Mouse (Mus musculus): ENCODE measurements around the gene Atat1.
A peak's percentile ranks its signal among the peaks of the same experiment; 100 is the strongest.

The Atat1 gene

GRCm38 (mm10) chr17:35873774-35874519 is 35.9 kb downstream of the Atat1 start:
- DNase-seq (ENCODE audit: low read depth, low spot score) = peak; percentile 91

DNA sequence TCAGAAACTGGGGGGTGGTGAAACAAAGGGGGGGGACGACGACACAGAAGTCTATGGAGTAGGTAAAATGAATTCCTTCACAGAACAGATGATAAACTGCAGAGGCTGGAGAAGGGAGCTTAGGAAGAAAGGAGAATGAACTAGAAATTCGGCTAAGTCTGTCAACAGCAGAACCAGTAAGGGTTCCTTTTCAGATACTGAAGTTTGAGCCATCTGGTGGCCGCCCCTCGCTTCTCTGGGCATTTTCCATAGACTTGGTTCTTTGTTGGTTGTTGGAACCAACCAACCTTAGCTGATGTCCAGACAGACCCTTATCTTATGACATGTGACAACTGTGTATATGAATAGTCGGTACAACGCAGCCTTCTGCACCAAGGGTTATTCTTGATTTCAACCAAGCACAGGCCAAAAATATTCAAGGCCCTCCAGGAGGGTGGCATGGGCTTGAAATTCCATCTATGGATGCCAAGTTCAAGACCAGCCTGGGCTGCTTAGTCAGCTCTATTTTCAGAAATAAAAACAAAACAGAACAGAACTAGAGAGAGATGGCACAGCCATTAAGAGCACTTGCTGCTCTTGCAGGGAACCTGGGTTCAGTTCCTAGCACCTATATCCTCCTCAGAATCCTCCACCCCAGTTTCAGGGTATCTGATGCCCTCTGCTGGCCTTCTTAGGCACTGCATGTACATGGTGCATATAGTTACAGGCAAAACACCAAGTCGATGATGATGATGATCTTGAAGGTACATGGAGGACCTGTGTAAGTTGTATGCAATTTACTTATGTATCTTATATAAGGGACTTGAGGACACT is 38.8 kb downstream of the Atat1 start:
- DNase-seq (ENCODE audit: low read depth, low spot score) = peak; percentile 82

DNA sequence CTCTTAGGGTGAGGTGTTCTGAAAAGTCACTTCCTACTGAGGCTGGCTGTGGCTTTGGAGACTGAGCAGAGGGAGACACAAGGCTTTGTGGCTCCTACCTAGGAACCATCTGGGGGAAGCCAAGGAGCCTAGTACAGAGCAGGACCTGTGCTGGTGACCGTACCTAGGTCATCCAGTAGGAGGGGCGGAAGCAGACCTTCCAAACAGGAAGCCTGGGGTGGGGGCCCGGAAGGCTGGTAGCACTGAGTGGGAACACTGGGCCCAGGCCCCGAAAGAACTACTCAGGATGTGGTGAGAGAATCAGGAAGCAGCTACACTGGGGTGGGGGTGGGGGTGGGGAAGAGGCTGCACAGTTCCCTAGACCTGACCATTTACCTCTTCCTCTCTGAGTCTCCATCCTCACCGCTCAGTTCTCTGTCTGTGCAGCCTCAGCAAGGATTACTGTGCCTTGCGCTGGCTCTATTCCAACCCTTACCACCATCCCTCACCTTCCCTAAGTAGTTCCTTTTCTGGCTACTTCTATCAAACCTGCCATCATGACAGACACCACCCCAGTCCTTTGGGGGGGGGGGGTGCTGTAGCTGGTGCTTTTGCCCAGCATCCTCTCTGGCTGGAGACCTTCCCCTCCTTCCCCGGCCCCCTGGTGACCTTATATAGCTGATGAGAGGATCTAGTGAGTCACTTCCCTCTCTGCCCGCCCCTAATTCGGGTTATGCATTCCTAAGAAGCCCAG is 39.6 kb downstream of the Atat1 start:
- DNase-seq (ENCODE audit: low read depth, low spot score) = peak; percentile 77

DNA sequence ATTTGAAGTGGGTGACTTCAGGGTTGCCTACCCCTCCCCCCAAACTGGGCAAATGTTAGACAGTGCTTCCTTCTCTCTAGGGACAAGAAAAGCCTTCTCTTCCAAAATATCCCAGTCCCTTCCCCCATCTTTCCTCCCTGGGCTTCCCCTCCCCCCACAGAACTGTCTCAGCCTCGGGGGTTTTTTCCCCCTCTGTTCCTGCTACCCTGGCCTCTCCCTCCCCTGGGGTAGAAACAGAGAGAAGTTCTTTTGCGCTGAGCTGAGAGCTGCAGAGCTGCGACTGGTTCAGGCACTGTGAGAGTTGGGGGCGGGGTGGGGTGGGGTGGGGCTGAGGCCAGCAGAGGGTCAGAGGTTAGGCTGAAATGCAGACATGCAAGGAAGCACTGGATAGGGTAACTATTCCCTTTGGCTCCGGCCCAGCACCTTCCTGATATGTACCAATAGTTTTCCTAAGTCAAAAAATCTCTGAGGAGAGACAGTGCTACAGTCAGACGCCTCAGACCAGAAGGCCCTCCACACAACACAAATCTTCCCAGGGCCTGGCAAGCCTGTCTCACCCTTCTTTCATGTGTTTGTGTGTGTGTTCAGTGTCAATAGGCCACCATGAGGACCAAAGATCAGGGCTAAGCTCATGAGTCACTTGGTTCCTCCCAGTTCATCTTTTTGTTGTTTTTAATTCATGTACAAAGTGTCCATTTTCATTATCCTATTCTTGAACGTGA is 40.4 kb downstream of the Atat1 start:
- DNase-seq (ENCODE audit: low read depth, low spot score) = peak; percentile 83

- no peak for DNase-seq (ENCODE audit: low read depth, low spot score)
These were observed 40.9 kb downstream of the Atat1 start for GRCm38 (mm10) chr17:35868961-35869345.

- no peak for DNase-seq (ENCODE audit: low read depth, low spot score)
These were observed 41.6 kb downstream of the Atat1 start for GRCm38 (mm10) chr17:35868165-35868820.

- DNase-seq (ENCODE audit: low read depth, low spot score) = peak; percentile 42
These were observed 42.7 kb downstream of the Atat1 start for GRCm38 (mm10) chr17:35866911-35867890.

- DNase-seq (ENCODE audit: low read depth, low spot score) = peak; percentile 70
These were observed 43.5 kb downstream of the Atat1 start for GRCm38 (mm10) chr17:35866281-35866831.

DNA sequence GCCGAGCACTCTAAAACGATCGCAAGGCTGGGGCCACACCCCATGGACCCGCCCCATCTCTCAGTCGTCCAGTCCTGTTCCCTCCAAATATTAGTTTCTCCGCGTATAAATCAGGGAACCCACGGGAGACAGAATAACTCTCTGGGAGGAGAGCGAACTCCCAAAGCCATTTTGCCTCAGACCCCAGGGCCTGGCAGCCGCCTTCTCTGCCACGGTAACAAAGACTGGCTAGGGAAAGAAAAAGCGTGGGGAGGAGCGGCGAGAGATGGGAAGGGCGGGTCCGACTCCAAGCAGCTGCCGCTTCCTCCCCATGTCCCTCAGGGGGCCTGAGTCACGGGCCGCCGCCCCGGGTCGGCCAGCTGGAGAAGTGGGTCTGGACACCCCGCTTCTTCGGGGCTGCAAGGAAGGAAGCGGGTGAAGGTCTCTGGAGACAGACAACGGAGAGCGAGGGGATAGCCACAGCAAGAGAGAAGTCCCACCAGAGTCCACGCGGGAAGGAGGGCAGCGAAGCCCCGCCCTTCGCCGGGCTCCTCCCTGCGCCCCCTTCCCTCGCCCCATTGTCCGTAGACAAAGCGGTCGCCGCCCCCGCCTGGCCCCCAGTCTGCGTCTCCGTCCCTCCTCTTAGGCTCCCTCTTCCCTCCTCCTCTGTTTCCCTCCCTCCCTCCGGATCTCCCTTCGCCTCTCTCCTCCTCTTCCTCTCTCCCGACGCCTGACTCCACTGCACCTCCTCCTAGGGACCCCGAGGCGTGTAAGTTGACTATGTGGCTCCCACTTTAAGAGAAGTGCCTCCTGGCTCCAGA is 44.2 kb downstream of the Atat1 start, which contains the start of gene Ppp1r18:
Gene Ppp1r18, plus strand, starts transcription at position 113 of the 800 bp plus-strand sequence.
- peak; percentile 68 for DNase-seq (ENCODE audit: low read depth, low spot score)

DNA sequence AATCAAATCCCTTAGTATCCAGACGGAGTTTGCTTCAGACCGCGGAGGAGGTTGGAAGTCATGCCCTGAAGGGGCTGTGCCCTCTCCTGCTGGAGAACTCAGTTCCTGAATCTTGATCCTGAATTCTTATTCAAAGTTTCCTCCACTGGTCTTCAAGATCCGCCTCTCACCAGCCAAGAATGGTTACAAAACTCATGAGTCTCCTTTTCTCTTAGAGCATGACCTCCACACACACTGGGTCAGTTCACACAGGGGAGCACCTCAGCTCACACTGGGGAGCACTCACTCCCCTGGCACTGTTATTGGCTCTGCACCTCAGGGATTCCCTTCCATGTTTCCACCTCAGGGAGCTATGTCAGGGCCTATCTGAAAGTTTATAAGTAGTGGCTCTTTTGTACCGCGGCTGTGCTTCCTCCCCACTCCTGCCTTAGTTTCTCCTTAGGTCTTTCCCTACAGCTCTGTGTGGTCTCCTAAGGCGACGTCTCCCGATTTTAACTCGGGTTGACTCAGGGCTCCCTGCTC is 45.0 kb downstream of the Atat1 start:
- peak; percentile 49 for DNase-seq (ENCODE audit: low read depth, low spot score)

GRCm38 (mm10) chr17:35861198-35861857 is 48.5 kb downstream of the Atat1 start, which contains the start of gene Nrm:
Gene Nrm, plus strand, starts transcription at chr17:35861318.
- peak; percentile 95 for DNase-seq (ENCODE audit: low read depth, low spot score)

- DNase-seq (ENCODE audit: low read depth, low spot score) = no peak
These were observed 49.1 kb downstream of the Atat1 start for GRCm38 (mm10) chr17:35860831-35861197.

DNA sequence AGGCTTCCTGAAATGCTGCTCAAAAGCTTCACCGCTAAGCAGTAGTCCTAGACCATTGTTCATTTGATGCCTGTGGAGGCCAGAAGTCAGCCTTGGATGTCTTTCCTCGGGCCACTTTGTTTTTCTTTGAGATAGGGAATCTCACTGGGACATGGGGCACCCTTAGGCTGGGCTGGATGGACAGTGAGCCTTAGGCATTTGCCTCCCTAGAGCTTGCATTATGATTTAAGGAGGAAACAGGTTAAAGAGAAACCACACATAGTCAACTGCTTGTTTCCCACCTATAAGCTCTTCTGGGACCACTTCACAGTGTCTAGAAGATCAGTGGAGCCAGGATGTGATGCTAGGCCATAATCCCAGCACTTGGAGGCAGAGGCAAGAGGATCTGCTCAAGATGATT is 50.0 kb downstream of the Atat1 start:
- DNase-seq (ENCODE audit: low read depth, low spot score) = no peak

DNA sequence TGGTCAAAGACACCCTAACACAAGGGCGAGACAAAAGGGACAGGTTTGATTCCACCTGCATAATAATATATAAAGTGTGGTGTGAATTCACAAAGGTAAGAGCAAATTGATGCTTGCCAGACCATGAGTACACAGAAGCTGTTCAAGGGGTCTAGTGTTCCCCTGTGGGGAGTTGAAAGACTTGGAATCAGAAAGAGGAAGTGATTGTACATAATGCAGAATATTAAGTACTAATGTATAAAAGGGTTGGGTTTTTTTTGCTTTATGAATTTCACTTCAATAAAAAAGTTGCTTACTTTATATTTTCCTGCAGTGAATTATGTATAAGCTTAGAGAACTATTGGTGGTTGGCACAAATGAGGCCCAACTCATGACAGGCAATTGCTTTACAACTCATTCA is 50.5 kb downstream of the Atat1 start:
- no peak for DNase-seq (ENCODE audit: low read depth, low spot score)

DNA sequence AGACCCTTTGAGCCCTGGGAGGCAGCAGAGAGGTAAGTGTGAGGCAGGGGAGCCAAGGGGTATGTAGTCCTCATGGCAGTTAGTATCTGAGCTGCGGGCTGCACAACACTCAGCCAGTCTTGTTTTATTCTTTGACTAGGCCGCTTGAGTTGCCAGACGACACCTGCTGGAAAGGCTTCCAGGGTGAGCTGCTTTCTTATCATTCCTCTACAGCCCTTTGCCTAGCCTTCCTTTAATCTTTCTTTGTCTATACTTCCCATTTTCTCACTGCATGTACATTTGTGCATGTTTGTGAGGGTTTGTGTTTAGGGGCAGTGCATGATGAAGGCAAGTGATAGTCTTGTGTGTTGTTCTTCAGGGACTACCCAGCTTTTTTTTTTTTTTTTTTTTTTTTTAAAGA is 58.9 kb downstream of the Atat1 start:
- no peak for DNase-seq (ENCODE audit: low read depth, low spot score)

DNA sequence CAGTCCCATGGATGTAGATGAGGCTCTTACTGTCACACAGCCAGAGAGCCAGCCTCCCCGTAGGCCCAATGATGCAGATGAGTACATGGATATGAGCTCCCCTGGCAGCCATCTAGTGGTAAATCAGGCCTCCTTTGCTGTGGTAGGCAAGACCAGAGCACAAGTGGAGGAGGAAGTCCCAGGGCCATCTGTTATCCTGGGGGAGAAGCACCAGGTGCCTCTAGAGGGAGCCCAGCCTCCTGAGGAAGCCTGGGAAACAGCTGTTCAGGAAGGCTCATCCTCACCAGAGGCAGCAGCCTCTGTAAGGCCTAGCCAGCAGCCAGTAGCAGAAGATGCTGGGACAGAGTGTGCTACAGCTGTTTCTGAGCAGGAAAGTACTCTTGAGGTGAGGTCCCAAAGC is 61.8 kb downstream of the Atat1 start:
- peak; percentile 66 for DNase-seq (ENCODE audit: low read depth, low spot score)

Data from ZHBTc4 (cell line).